Mouse (Mus musculus) adrenal gland, adult 2 months (tissue): Measurements from ENCODE around the gene Sertad2. TPM values are rescaled to one million over a fixed set of nuclear protein-coding genes. Genes with fewer than 3 reads are reported as not detected.
A peak's percentile ranks its signal among the peaks of the same experiment; 100 is the strongest.

Experiments used
- DNase-seq: peaks from one replicate; pipeline ENCODE4 v3.0.0; 2021
- polyA plus RNA-seq: library from polyadenylated mRNA; depleted of rRNA; stranded (reverse); fragments of >200 nt; gene quantifications from 2 replicates; pipeline ENCODE4 v1.2.3, GENCODE M21; 2012
- total RNA-seq, 2 experiments: library from RNA; stranded (reverse); gene quantifications; 2 replicates each; pipeline ENCODE4 v1.2.3; 2021

Gene Sertad2
- total and polyA plus RNA-seq, 3 experiments, result 12.3 to 26.1 (median 17.6) TPM

DNA sequence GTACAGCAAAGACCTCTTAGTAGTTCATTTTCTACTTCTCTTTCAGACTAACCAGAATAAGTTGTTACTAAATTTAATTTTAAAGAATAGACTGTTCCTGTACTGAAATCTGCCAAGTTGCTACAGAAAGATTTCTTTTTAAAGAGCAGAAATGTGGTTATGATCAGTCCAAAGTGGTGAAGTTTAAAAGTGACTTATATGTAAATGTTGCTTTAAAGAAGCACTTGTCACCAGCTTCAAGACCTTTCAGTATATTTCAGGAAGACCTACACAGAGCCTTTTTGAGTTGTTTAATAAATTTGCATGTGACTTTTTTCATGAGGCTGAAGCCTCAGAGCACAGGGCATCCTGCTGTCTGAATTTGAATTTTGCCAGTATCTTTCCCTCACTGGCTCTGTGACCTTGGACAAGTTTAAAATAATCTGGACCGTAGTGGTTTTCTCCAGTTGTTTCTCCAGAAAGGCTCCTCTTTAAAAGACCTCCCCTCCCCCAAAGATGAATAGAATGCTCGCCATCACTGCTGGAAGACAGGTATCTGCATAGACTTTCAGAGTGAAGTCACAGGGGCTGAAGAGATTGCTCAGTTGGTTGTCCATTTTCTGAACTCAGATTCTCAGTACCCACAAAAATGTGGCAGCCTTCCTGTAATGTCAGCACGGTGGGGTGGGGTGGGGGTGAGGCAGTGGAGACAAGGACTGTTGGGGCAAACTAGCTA is 1.9 kb downstream of the Sertad2 start:
- no peak for DNase-seq

DNA sequence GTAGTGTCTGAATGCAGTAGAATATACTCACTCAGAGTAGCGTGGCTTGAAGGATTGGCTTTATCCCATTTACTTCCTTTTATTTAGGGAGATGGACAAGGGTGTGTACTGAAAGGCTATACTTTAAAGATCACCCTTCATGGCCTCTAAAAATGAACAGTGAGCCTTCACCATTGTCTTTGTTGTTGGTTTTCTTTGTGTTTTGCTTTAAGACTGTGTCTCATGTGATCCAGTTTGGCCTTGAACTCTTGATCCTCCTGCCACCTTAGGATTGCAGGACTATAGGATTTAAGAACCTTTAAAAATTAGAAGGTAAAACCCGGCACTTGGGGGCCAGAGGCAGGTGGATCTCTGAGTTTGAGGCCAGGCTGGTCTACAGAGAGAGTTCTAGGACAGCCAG is 6.4 kb downstream of the Sertad2 start:
- DNase-seq, result no peak

GRCm38 (mm10) chr11:20550196-20550595 is 7.1 kb downstream of the Sertad2 start:
- no peak for DNase-seq

GRCm38 (mm10) chr11:20552059-20552458 is 9.0 kb downstream of the Sertad2 start:
- DNase-seq, result no peak

DNA sequence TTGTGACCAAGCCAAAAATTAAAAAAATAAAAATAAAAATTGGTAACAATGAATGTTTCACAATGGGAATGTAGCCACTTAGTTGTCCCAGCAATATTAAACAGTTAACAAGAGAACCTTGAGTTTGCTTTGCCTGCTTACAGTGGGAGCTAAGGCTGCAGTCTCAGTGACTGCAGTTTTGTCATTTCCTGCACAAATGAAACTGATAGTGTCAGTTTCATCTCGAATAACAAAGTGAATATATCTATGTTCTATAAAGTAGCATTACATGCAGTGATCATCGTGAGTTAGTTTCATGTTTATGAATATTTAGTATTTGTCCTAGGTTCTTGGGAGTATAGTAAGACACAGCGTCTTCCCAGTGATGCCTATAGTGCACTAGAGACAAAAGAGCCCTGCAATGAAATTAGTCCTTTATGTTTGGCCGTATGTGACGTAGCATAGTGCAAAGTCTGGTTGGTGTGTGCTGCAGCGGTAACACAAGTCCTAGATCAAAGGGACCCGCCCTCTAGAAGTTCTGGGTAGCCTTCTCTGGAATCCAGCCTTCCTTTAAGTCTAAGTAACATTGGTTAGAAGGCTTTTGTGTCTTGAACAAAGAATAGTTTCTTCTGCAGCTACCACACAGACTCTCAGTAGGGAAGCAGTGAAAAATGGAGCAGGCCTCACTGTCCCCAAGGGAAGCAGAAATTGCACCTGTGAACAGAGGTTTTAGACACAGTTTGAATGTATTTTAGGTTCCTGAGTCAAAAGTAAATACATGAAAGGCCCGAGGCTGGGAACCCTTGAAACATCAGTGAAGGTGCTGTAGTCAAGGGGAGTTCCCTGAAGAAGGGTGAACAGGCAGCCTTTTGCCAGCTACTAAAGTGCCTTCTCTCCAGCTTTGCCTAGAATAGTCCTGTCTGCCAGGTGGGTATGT is 10.0 kb downstream of the Sertad2 start:
- no peak for DNase-seq

DNA sequence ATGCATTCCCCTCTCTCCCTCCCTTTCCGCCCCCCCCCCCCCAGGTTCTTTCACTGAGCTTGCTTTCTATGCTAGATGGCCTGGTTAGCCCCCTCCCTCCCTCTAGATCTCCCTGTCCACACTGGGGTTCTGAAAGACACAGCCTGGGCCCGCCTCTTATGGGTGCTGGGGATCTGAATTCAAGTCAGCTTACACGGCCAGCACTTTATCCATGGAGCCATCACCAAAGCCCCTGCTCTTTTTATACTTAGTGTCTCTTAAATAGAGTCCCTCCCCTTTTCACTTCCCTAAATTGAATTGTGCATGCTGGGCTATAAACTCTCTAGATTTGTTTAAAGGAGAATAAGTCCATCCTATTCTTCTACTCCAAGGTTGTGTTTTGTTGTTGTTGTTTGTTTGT is 12.6 kb downstream of the Sertad2 start:
- DNase-seq, result no peak

- no peak for DNase-seq
Observed at GRCm38 (mm10) chr11:20556163-20556911, 13.3 kb downstream of the Sertad2 start.

- no peak for DNase-seq
Observed at GRCm38 (mm10) chr11:20559236-20559950, 16.3 kb downstream of the Sertad2 start.

GRCm38 (mm10) chr11:20559951-20560642 is 17.0 kb downstream of the Sertad2 start:
- no peak for DNase-seq

- peak; percentile 57 for DNase-seq
Observed at GRCm38 (mm10) chr11:20561323-20562002, 18.4 kb downstream of the Sertad2 start.

GRCm38 (mm10) chr11:20565057-20565456 is 22.0 kb downstream of the Sertad2 start:
- DNase-seq, result no peak

- DNase-seq, result peak; percentile 67
Observed at GRCm38 (mm10) chr11:20571702-20572413, 28.8 kb downstream of the Sertad2 start.

GRCm38 (mm10) chr11:20576046-20576635 is 33.1 kb downstream of the Sertad2 start:
- DNase-seq, result no peak

DNA sequence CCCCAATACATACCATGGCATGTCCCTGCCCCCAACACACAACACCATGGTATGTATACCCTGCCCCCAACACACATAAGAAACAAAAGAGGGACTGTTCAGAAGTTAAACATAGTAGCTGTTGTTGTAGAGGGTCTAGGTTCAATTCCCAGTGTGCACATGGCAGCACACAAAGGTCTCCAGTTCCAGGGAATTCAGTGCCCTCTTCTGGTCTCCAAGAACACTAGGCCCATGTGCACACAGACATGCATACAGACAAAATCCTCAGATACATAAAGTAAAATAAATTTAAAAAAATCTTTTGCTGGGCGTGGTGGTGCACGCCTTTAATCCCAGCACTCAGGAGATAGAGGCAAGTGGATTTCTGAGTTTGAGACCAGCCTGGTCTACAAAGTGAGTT is 39.7 kb downstream of the Sertad2 start:
- no peak for DNase-seq

DNA sequence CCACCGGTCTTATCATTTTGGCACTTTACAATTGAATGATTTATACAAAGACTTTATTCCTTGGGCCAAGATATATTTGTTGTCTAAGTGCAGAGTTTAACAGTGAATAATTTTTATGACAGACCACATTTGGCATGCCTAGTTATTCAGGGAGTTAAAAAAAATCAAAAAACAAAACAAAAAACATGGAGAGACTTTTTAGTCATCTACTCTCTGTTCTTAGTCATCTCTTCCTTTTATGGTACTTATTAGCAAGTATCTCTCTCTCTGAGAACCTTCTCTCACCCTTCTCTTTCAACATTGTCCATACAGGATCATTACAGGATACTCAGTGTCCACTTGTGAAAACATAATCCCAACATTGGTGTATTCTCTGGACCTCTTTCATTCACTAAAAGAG is 42.2 kb downstream of the Sertad2 start:
- DNase-seq, result no peak

DNA sequence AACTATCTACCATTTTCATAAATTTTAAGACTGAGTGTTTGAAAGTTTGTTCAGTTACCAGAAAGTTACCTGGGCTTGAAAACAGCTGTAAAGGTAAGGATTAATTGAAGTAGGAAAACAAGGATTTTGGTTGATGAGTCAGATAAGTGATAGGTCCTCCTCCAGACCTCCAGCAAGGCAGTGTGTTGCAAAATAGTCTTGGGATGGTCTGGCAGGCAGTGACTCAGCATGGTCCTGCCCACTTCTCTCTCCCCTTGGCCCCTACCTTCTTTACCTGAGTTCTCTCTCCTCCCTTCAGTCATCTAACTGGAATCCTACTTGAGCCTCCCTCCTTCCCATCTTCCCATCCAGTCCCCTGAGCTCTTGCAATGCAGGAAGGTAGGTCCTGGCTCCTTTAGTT is 43.1 kb downstream of the Sertad2 start:
- DNase-seq, result peak; percentile 21

- DNase-seq, result no peak
Observed at GRCm38 (mm10) chr11:20589393-20589792, 46.3 kb downstream of the Sertad2 start.

- peak; percentile 6 for DNase-seq
Observed at GRCm38 (mm10) chr11:20592010-20592409, 49.0 kb downstream of the Sertad2 start.
